Mouse (Mus musculus) cerebellum, postnatal 10 days (tissue): Measurements from ENCODE around the gene Tmem8b.

Experiments
- DNase-seq, 2 experiments: peaks; one replicate each; pipeline ENCODE4 v3.0.0; 2021; ENCODE audit warnings: mixed read lengths in 2 of 2

Gene Tmem8b

DNA sequence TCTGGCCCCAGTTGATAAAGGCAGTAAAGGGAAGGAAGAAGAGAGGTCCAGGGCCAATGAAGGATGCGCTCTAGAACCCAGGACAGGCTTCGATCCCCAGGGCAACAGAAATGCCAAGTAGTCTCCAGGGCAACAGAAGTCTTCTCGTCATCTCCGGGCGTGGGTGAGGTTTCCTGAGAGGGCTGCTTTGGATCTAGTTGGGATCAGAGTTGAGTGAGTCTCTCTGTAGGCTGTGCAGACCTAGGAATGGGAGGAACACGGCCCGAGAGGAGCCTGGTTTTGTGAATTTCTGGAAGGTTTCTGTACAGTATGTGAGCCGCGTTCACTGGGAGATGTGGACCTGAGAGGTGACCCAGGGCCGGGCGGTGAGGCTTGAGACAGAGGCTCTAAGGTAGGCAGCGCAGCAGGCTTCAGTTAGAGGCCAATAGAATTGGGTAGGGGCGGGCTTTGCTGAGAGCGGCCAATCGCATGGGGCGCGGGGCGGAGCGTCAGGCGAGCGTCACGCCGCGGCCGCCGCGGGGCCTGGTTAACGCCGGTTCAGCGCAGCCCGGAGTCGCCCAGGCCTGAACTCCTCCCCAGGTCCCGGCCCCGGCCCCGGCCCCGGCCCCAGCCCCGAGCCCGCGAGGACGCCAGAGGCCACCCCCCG, at the start of gene Tmem8b, which contains the start of gene Fam221b:
Gene Tmem8b, plus strand, starts transcription at position 190 of the 646 bp plus-strand sequence.
Gene Fam221b, minus strand, starts transcription at position 364 of the 646 bp plus-strand sequence.
- DNase-seq = peak; percentile 97 to 98

DNA sequence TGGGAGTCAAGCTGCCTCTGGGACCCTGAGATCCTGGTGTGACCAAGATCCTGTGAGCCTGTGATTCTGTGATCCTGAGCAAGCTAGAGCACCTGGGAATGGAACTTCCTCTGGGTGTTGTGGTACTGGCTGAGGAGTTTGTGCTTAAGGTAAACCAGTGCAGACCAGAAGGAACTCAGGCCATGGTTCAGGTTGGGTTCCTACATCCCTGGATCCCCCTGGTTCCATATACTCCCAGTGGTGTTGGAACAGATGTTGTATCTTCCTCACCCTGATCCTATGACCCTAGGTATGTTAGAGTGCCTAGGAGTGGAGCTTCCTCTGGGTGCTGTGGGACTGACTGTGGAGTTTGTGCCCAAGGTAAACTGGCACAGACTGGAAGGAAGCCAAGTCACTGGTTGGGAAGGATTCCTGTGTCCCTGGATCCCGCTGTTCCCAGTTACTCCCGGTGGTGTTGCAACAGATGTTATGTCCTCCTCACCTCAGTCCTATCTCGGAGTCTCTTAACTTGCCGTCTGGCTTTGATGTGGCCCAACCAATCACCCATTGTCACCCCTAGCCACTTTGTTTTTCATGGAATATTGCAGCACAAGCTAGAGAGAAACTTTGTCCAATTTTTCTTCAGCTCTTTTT, 48.5 kb upstream of the Tmem8b start:
- no peak for DNase-seq

DNA sequence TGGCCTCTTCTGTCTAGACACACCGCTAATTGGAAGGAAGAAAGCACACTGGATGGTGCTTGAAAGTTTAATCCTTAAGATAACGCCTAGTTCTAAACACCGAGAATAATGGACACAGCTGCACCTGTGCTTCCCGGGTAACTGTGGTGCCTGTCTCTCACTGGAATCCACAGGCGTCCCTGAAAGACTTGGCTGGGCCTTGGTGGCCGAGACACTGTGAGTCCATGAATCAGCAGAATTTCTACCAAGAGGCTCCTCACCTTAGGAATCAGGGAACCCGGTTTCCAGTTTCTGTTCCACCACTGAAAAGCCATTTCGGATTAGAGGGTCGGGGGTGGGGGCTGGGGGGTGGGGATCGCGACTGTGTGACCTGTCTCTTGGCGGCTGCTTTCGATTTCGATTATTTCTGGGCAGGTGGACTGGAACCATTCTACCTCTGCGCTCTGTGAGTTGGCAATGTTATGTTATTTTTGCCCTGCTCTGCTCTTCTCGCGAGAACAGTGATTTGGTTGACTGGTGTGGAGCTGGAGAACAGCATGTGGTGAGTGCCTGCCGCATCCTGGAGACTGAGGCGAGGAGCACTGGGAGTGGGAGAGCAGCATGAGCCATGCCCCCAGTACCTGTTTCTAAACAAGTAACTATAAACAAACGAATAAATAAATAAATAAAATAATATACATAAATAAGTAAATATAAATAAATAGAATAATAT, 39.5 kb upstream of the Tmem8b start:
- peak; percentile 70 to 71 for DNase-seq

DNA sequence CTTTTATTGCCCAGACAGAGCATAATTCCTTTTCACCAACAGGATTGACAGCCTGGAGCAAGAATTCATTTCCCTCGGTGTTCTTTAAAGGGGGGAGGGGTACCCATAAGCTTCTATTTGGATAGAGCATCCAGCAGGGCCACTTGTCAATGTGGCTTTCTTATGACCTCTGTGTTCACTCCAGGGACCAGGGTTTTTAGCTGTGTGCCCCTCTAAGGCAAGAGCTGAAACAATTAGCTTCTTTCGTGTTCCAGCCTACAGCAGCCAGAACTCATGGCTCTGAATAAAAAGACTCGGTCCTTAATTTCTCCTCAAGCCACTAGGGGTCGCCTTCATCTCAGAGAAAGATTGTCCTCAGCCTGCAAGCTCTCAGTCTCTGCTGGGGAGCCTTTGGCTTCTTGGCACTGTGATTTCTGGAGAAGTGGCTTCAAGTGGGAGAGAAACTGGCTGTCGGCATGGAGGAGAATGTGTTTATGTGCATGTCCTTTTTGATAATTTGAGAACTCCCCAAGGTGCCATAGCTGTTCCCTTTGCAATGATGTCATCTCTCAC, 38.7 kb upstream of the Tmem8b start:
- DNase-seq = peak; percentile 93 to 94

DNA sequence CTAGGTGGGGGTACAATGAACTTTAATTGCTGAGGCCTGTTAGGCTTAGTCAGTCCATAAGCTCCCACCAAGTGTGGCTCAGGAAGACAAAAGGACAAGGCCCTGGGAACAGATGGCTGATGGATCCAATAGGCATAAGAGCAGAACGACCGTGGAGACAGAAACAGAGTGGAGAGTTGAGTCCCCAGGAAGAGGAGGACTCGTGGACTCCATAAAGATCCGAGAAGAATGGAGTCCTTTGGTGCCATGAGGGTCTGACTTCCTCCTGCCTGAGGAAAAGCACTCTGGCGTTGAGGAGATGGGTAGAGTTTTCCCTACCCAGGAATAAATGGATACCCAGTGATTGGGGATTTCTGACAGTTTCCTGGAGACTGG, 38.1 kb upstream of the Tmem8b start:
- DNase-seq = peak in 1 of 2 experiments; percentile 40

DNA sequence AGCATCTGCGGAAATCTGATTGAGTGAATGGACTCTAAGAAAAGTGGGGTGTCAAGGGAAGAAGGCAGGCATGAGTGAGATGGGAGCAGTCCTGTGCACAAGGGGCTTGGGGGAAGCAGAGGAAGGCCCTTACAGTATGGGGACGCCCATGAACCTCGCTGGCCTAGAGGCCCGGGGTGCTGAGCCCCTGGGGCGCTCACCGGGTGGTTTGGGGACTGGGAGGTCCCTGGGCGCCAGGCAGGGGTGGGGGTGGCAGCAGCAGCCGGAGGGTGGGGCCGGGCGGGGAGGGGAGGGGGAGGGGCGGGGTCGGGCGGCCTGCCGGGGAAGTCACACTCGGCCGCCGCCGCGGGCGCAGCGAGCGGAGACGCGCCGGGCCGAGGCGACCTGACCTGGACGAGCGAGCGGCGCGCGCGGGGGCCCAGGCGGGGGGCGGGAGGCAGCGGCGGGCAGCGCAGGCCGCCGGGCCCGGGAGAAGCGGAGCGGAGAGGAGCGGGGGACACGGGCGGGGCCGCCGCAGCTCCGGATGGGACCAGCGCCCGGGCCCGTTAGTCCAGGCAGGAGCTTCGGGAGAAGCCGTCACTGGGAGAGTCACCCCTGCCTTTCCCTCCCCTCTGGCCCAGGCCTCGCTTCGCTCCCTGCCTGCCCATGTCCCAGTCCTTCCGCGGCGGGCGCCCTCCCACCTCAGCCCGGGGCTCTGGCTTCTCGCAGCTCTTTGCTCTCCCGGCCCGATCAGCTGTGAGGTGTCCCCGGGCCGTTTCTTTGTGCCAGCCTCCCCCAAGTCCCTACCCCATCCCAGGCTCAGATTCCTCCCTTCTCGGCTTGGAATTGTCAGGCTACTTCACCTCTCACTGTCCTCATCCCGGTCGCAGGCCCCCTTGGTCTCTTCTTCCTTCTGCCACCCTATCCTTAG, 37.5 kb upstream of the Tmem8b start, which contains the start of gene Npr2:
Gene Npr2, plus strand, starts transcription at position 890 of the 910 bp plus-strand sequence.
- peak; percentile 72 to 78 for DNase-seq

DNA sequence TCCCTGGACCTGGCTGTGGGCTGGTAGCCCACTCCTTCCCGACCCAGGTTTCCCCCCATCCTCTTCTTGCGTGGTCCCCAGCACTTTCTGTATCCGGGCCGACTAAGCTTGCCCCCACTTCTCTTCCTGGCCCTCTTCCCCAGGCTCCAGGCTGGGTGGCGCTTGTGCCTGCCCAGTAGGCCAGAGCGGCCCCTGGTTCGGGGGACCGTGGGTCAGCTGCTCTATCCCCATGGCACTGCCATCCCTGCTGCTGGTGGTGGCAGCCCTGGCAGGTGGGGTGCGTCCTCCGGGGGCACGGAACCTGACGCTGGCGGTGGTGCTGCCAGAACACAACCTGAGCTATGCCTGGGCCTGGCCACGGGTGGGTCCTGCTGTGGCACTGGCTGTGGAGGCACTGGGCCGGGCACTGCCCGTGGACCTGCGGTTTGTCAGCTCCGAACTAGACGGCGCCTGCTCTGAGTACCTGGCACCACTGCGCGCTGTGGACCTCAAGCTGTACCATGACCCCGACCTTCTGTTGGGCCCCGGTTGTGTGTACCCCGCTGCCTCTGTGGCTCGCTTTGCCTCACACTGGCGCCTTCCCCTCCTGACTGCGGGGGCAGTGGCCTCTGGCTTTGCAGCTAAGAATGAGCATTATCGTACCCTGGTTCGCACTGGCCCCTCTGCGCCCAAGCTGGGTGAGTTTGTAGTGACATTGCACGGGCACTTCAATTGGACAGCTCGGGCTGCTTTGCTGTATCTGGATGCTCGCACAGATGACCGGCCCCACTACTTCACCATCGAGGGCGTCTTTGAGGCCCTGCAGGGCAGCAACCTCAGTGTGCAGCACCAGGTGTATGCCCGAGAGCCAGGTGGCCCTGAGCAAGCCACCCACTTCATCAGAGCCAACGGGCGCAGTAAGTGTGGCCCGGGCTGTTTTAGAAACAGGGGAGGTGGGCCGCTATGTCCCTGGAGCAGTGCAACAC, 36.5 kb upstream of the Tmem8b start:
- DNase-seq = peak in 1 of 2 experiments; percentile 60

DNA sequence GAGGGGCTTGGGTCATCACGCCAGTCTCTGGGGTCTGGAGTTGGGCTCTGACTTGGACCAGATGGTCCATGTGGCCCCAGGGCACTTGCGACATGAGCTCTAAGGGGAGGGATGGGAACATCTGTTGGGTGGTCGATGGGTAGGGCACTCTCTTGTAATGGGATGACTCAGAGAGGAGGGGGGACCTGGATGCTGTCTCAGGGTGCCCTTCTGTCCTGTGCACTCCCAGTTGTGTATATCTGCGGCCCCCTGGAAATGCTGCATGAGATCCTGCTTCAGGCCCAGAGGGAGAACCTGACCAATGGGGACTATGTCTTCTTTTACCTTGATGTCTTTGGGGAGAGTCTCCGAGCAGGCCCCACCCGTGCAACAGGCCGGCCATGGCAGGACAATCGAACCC, 35.5 kb upstream of the Tmem8b start:
- DNase-seq = peak in 1 of 2 experiments; percentile 41

DNA sequence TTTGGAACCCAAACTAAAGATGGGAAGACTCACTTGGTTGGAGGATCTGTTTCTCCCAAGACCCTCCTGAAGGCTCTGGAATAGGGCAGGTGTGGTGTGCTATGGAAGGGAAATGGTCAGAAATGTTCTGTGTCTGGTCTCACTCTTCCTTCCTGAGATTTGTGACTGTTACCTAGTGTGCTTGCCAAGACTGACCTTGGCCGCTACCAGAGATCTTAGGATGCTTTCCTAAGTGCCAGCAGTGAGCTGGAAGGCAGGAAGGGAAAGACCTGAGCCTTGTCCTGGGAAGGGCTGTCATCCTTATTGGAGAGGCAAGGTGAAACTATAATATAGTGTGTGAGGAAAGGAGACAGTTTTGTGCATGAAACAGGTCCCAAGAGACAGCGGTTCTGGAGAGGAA, 35.0 kb upstream of the Tmem8b start:
- DNase-seq = no peak

DNA sequence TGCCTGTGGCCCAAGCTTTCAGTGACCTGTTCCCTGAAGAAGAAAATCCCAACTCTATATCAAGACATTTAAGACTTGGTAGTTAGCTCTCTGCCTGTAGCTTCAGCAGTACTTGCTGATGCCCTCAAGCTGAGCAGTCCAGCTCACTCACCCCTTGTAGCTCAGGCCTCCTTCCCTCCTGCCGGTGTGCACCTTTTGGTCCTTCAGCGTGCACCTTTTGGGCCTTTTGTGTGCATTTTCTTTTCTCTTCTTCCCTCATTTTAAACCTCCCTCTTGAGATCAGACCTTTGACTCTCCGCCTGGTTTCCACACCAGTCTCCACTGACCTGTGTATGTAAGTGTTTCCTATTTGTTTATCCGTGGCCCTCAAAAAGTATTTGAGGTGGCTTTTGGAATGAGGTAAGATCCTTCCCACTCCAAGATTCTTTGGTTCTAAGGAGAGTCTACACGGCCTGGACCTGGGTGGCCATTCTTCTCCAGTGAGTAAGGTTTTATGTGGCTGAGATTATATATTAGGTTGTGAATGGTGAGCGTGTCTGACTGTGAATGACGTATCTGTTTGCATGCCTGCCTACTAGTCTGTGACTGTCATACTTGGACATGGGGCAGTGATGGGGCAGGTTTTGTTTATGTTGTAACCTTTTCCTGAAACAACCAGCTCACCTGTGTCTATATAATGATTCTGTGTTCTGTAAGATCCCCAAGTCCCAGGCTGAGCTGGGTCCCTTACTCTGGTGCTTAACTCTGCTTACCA, 34.0 kb upstream of the Tmem8b start:
- DNase-seq = no peak

DNA sequence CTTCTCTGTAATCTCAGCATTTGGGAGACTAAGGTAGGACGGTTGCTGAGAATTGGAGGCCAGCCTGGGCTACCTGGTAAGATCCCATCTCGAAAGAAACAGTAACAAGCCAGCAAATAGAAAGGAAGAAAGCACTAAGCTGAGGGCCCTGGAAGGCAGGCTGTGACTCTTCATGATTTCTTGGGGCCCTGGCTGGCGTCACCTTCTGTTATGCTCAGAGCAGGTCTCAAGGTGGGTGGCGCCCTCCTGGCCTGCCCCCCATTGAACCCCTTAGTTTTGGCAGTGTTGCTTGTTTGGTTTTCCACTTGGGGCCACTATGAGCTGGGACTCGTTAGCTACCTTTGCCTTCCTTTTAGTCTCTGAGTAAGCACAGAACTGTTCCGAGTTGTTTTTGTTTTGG, 32.0 kb upstream of the Tmem8b start:
- DNase-seq = no peak

DNA sequence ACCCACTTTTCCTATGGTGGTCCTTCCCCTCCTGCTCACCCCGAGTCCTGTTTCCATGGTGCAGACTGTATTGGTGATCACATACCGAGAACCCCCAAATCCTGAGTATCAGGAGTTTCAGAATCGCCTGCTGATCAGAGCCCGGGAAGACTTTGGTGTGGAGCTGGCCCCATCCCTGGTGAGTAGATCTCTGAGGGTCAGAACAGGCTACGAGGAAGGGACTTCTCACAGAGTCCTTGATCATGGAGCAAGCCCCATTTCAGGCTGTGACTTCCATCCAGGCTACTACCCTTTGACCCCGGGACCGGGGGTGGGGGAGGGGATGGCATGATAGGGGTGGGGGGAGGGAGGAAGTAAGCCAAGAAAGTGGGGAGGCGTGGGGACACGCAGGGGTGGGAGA, 28.7 kb upstream of the Tmem8b start:
- DNase-seq = peak in 1 of 2 experiments; percentile 4

DNA sequence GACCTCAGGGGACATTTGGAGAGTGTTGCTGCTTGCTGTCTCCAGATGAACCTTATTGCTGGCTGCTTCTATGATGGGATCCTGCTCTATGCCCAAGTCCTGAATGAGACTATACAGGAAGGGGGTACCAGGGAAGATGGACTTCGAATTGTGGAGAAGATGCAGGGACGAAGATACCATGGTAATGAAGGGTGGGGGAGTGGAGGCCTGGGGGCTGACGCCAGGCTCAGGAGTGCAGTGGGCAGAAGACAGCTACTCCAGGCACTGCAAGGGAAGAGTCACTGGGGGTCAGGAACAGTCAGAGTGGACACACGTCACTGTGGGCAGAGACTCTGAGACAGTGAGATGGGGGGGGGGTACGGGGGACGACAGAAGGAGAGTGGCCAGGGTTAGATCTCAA, 28.3 kb upstream of the Tmem8b start:
- no peak for DNase-seq

DNA sequence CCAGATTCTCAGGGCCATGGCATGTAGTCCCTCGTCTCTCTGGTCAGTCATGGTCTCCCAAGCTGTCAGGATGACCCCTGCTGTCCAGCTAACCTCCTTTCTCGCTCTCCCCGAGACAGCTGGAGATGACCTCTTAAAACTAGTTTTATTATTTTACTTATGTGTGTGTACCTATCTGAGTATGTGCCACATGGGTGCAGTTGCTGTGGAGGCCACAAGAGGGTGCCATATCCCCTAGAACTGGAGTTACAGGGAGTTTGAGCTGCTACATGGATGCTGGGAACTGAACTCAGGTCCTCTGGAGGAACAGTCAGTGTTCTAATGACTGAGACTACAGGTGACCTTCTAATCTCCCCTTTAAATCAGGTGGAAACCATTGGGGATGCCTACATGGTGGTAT, 19.0 kb upstream of the Tmem8b start:
- DNase-seq = no peak

DNA sequence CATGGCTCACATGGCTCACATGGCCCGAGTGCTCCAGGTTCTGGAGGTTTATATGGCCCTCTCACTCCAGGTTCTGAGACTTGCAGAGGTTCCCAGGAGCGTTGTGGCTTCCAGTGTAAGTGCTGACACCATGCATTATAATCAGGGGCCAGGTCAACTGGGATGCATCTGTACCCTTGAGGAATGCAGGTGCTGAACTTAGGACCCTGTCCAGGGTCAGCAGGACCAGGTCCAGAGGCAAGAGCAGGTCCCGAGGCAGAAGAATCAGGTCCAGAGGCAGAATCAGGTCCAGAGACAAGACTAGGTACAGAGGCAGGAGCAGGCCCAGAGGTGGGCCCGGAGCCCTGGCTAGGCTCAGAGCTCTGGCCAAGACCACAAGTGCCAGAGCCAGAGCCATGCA, 16.0 kb upstream of the Tmem8b start:
- DNase-seq = no peak

DNA sequence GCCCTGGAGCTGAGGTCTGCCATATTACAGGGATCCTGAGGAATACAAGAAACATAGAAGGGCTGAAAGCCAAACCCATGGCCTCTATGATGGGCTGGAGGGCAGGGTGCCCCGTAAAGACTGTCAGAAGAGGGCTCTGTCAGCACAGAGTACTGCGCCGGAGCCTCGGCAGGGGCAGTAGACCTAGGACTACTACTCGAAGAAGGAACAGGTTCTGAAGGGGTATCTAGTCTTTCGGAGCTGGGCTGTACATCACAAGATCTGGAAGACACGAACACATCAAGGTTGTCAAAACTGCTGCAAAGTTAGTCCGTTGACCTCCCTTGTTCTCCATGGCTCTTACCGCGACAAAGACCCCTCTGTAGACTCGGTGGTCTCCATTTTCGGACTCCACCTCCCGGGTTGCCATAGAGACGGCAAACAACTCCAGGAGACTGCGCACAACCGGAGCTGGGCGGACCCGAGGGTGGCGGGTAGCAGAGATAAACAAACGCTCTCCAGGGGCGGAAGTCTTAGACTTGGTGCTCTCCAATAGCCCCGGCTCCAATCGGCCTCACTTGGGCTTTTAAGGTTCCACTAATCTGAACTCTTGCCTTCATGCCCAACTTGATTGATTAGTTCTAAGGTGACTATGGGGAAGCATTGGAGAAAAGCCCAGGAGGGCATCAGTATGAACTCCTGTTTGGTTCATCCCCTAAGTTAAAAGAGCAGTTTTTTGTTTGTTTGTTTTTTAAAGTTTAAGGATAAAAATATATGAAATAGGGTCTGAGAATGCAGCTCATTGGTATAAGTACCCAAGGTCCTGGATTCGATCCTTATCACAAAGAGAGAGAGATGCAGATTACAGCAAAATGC, 15.4 kb upstream of the Tmem8b start, which contains the start of gene Spag8:
Gene Spag8, minus strand, starts transcription at position 434 of the 855 bp plus-strand sequence.
- DNase-seq = peak; percentile 43 to 47

DNA sequence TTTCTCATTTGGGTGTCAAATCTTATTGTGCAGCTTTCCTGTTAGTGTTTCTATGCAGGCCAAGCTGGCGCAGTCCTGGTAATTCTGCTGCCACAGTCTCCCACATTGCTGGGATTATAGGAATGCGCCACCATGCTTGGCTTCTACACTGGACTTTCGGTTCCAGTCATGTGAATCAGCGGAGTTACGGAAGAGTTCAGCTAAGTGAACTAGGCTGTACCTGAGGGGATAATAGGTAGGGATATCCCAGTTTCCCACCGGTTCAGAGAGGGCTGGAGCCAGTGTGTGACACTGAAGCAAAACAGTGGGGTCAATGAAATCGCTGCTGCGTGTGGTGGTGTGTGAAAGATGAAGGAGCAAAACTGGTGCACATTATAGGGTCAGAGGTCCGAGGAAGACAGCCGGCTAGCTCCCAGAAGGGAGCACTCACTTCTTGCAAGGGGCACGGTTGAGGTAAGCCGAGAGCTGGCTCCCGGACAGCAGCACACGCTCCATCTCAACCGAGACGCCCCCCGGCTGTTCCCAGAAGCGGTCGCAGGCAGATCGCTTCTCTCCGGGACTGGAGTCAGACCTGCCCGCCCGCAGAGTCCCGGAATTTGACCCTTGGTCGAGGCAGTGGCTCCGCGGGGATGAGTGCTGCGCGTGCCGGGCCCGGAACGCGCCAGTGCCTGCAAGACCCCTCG, 13.0 kb upstream of the Tmem8b start:
- DNase-seq = no peak

DNA sequence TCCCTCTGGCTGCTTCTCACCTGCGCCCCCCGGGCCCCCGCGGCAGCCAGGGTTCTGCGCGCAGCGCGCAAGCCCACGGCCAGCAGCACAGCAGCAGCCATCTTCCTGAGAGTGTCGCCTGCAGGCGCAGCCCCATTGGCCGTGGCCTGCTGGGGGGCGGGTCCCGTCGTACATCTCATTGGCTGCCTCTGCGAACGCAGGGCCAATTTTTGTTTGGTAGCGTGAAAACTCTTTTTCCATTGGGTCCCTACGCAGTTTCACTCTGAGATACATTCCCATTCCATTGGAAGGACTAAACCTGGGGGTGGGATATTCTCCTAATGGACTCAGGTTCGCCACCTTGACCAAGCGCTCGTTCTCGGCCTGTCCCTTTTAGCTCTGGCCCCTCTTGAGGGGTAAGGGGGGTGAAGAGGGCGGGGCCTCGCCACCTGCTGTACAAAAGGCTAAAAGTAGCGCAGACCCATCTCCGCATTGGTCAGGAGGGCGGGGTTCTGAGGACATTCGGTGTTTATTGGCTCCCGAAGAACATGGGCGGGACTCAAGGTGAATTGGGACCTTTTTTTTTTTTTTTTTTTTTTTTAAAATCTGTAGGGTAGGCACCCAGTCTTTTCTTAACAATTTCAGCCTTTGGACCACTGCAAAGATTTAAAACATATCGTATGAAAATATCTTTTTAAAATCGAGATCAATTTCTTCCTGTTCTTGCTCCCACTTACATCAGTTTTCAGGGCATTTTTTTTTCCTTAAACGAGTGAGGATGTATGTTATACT, 12.2 kb upstream of the Tmem8b start, which contains the start of gene Hint2:
Gene Hint2, minus strand, starts transcription at position 128 of the 771 bp plus-strand sequence.
- peak; percentile 97 to 98 for DNase-seq
